Mouse (Mus musculus): ENCODE results near the gene Bpifb5.
"Not testable (repeated sequence)": the region's sequence is repeated elsewhere in the genome, so short reads cannot be mapped to it uniquely, and the experiment has no call there.

Gene Bpifb5

GRCm38 (mm10) chr2:154242726-154243125 is 19.2 kb downstream of the Bpifb5 start:
- DNase-seq: not testable (repeated sequence)

GRCm38 (mm10) chr2:154243356-154244036 is 20.0 kb downstream of the Bpifb5 start:
- DNase-seq: no peak

GRCm38 (mm10) chr2:154245322-154245721 is 21.8 kb downstream of the Bpifb5 start:
- DNase-seq: no peak

- not testable (repeated sequence) for DNase-seq
Measured at GRCm38 (mm10) chr2:154255254-154255653, 31.7 kb downstream of the Bpifb5 start.

- DNase-seq: no peak
Measured at GRCm38 (mm10) chr2:154255770-154256169, 32.2 kb downstream of the Bpifb5 start.

- not testable (repeated sequence) for DNase-seq
Measured at GRCm38 (mm10) chr2:154257554-154257953, 34.0 kb downstream of the Bpifb5 start, which contains the start of gene Bpifb9a. Gene Bpifb9a (plus strand): TSS chr2:154257854.

GRCm38 (mm10) chr2:154264397-154264796 is 40.9 kb downstream of the Bpifb5 start:
- not testable (repeated sequence) for DNase-seq
